Mouse (Mus musculus) T-helper 17 cell (primary cell): ENCODE data around the gene Il34.

ENCODE experiments used
- in situ Hi-C, 2 experiments: fragments of 300-600 bp; cut with MboI, MseI; formaldehyde crosslinking; loops; 1 replicate in 1 of 2; 2 replicates in 1 of 2; pipeline ENCODE4 v1.15.1; 2025; ENCODE audit warnings: high pct_unique_total_duplicates in 2 of 2

The Il34 gene

GRCm38 (mm10) chr8:110714827-110715519, 90.8 kb downstream of the Il34 start:
- in situ Hi-C loops: loop anchor here in 1 of 2 experiments (5.0 kb wide), 1 partner anchor 98 kb away; the partner anchor contains the start of gene Vac14

DNA sequence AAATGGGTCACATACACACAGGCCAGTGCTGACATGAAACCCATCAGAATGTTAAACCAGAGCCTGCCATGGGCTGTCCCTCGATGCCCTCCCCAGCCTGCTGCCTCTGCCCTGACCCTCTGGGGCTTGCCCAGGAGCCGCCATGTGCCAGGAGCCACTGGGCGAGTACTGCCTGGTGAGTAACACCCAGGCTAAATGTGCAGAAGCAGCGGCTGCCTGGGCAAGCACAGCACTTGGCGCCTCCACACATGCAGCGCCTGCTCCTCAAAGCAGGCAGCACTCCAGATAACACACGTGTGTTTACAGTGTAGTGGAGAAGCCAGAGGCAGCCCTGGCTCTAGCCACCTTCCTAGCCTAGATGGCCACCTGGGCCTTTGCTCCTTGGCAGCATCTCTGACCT, 92.7 kb downstream of the Il34 start:
- in situ Hi-C loops: no loop called here

DNA sequence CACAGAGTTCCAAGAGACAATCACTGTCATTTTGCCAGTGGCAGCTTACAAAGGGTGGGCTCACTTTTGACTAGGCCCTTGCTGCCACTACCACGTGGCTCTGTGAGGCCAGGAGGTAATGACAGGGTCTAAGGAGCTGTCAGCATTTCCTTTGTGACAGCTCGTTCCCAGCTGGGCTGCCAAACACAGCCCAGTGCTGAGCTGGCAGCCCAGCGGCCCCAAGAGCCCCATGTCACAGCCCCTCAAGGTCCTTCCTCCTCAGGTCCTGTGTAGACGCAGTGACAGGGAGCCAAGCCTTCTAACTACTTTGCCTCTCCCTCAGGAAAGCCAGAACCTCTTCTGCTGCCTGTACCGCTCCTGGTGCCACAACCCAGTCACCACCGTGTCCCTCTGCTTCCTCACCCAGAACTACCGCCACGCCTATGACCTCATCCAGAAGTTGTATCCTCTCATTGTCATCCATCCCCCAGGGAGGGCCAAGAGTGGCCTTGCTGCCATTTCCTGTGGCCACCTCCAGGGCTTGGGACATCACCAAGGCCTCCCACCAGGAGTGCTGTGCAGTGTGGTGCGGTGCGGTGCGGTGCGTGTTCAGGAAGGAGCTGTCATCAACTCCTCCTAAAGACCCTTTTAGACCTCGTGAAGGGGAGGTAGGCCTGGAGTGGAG, 94.3 kb downstream of the Il34 start:
- in situ Hi-C loops: no loop called here

DNA sequence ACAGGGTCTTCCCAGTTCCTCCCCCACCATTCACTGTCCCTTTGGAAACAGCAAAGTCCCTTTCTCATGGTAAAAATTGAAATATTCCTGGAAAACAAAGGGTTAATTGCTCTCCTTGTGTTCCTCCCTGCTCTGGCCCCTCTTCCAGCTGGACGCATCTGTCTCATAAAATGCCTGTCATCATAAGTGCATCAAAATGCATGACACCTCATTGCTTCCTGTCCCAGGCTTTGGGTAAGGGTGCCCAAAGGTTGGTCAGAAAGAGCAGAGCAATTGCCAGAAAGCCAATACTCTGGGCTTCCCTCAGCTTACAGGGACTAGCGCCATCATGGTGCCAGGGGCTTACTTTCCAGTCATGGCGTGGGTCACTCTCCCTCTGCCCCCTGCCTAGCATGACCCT, 95.1 kb downstream of the Il34 start:
- in situ Hi-C loops: no loop called here

- in situ Hi-C loops: no loop called here
Measured at GRCm38 (mm10) chr8:110708429-110708828, 97.3 kb downstream of the Il34 start.

GRCm38 (mm10) chr8:110706288-110706870, 99.3 kb downstream of the Il34 start:
- in situ Hi-C loops: no loop called here

DNA sequence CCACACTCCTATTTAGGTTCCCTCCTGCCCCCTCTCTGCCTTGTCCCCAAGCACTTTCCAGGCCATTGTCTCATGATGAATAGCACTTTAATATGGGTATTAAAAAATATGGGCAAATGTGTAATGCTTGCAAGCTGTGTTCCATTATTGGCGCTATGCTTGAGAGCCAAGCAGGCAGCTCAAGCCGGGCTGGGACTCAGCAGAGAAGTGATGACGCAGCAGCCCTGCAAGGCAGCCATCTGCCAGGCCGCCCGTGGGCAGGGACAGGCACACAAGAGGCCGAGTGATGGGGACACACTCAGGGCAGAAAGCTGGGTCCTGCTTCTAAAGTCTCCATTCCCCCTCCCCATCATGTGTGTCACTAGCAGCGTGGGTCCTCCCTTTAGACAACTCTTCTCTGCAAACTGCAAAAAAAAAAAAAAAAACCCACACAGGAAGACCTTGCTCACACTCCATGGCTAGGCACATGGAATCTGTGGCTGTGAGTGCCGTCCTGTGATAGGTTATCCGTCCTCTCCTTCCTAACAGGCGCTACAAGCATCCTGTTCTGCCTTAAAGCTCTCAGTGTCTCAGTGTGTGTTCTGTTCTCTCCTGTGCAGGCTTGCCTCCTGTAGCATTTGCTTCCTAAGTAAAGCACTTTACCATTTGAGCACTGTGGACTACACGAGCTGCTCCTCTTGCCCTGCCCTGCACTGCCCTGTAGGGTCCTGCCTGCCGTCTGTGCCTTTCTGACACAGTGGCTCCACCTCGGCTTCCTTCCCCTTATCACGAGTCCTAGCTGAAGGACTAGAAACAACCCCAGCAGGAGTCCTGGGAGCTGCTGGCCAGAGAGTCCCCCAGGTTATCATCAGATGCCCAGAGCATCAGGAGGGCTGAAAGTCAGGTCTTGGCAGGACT, 100.1 kb downstream of the Il34 start:
- in situ Hi-C loops: no loop called here

DNA sequence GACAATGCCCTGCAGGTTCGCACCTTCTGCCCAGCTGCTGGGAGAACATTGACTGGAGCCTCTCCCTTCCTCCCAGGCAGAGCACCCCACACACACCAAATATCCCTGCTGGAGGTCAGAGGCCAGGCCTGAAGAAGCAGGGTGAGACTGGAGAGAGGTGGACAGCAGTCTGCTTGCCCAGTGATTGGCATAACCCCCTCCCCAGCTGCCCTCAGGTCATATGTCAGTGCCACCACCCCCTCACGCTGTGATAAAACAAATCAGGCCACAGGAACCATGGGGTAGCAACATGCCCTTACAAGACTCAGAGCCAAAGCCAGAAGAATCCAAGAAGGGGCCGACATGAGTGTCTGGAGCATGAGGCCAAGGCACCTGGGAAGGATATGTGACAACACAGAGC, 101.6 kb downstream of the Il34 start:
- in situ Hi-C loops: no loop called here

DNA sequence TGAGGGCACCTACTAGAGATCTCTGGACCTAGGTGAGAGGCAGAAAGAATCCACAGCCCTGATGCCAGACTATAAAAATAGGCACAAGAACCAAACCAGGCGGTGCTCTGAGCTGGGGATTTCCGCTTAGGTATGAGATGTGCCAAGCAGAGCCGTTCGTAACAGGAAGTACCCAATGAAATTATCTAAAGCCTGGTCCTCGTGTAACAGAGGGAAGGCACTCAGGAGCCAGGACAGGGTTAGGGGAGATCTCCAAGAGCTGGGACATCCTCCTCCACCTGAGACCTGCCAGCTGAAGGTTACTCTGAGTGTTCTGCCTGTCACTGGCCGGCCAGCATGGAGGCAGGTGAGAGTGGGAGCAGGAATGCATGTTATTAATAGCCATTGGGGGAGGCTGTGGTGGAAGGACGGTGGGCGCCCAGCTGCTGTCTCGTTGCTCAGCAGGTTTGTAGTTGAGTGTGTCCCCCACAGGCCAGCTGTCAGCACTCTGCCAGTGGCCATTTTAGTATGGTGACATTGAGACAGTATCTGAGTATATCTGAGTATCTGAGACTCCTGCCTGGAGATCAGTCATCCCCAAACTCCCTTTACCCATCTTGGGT, 102.2 kb downstream of the Il34 start:
- in situ Hi-C loops: no loop called here

DNA sequence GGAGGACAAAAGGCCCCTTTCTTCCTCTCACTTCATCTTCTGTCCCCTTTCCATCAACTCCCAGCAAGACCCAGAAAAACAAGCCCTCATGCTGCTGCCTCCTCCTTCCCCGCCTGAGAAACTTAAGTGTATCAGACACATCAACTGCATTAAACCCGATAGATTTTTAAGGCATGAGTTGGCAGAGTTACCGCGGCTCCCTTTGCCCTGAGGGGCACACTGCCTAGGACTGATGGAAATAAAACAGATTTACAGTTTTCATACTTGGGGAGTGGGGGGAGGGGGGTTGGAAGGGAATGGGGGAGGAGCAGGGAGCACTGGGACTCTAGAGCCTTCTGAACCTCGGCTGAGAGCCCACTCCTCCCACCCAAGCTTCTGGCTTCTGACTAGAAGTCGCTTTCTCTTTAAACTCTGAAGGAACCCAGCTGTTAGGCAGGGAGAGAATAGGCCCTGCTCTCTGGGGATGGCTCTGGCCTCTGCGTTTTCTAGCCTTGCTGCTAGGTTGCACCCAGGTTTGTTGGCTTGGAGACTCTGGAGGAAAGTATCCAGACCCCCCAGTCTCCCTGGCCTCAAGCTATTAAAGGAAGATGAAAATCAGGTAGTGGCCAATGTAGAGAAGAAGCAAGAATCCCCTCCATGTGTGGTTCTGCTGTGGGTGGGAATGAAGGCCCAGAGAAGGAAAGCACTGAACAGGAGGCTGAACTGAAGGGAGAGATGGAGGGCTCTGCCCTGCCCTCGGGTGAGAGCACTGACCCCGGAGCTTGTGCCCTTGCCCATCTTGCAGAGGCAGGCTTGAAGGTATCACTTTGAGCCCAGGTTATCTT, 102.9 kb downstream of the Il34 start:
- in situ Hi-C loops: no loop called here

DNA sequence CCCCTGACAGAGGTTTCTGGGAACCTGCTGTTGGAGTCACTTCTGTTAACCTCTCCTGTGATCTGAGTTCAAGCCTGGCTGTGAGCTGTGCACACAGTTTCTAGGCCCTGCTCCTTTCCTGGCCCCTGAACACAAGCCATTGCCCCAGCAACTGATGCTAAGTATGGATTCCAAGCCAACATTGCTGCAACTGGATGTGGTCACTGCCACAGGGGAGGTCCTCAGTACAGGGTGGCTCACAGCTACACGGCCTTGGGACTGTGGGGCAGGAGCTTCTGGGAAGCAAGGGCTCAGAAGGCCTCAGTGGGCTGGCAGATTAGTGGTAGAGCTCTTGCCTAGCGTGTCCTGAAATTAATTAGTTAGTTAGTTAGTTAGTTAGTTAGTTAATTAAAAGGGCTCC, 105.2 kb downstream of the Il34 start:
- in situ Hi-C loops: no loop called here

DNA sequence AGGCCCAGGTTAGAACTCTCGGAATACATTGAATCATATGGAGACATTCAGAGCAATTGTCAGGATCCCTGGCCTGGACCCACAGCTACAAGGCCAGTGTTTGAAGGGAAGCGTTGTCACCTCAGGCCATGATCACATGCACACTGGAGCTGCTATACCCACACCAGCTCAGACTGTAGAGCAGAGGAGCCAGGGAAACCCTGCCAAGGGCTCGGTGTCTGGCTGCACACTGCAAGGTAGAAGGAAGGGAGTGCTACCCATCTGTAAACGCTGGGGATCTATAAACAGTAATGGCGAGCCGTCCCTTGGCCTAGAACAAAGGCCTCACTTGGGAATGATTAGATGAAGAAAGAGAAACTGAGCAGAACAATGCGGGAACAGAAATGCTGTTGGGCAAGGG, 106.2 kb downstream of the Il34 start:
- in situ Hi-C loops: no loop called here

GRCm38 (mm10) chr8:110698098-110698497, 107.6 kb downstream of the Il34 start:
- in situ Hi-C loops: no loop called here

GRCm38 (mm10) chr8:110697571-110697970, 108.2 kb downstream of the Il34 start:
- in situ Hi-C loops: no loop called here

DNA sequence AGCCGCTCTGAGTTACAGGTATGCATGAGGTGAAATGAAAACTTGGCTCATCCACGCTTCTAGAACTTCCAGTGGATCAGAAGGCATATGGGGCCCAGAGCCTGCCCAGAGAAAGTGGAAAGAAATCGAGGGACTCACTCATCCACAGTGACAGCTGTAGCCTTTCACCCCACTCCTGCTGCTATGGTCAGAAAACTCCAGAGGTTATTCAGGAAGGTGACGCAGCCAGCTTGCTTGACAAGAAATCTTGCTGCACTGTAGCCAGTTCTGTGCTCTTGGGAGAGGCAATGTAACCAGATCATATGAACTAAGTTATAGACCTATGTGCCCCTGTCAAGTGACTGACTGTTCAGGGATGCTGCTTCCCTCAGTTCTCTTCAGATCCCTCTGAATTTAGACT, 109.7 kb downstream of the Il34 start:
- in situ Hi-C loops: no loop called here

DNA sequence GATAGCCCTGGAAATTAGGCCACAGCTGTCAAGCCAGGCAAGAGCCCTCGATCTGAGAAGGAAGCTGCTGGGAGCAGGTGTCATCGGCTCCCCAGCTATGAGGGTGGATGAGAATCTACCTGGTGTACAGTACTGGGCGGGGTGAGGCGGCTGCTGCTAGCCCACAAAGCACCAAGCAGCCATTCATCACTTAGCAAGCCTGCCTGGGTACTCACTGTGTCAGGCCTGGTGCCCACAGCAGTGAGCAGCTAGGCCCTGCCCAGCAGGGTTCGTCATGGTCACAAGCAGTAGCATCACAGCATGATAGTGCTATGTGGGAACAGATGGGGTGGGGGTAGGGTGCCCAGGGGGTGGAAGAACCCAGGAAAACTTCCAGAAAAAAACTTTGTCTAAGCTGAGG, 110.3 kb downstream of the Il34 start:
- in situ Hi-C loops: no loop called here

GRCm38 (mm10) chr8:110694826-110695225, 110.9 kb downstream of the Il34 start:
- in situ Hi-C loops: no loop called here

GRCm38 (mm10) chr8:110694226-110694625, 111.5 kb downstream of the Il34 start:
- in situ Hi-C loops: no loop called here
